Mouse (Mus musculus): Measurements from ENCODE around the gene Ddx5.
A peak's percentile ranks its signal among the peaks of the same experiment; 100 is the strongest.
"Not testable (repeated sequence)": the region's sequence is repeated elsewhere in the genome, so short reads cannot be mapped to it uniquely, and the experiment has no call there.

Ddx5 gene

GRCm38 (mm10) chr11:106788026-106788774 lies 785 bp downstream of the Ddx5 start:
- DNase-seq = peak; percentile 100

- DNase-seq = peak; percentile 90 to 93
Observed at GRCm38 (mm10) chr11:106787131-106788025, 1.6 kb downstream of the Ddx5 start.

GRCm38 (mm10) chr11:106785043-106785442 lies 3.9 kb downstream of the Ddx5 start:
- DNase-seq = no peak

GRCm38 (mm10) chr11:106784476-106784875 lies 4.5 kb downstream of the Ddx5 start:
- no peak for DNase-seq

- no peak for DNase-seq
Observed at GRCm38 (mm10) chr11:106782841-106783764, 5.9 kb downstream of the Ddx5 start.

GRCm38 (mm10) chr11:106782271-106782670 lies 6.7 kb downstream of the Ddx5 start:
- not testable (repeated sequence) for DNase-seq

- DNase-seq = no peak
Observed at GRCm38 (mm10) chr11:106780590-106781220, 8.3 kb downstream of the Ddx5 start.

- no peak for DNase-seq
Observed at GRCm38 (mm10) chr11:106780089-106780425, 8.9 kb downstream of the Ddx5 start.

GRCm38 (mm10) chr11:106779388-106780088 lies 9.4 kb downstream of the Ddx5 start, which contains the start of gene Polg2:
Gene Polg2, minus strand, starts transcription at chr11:106779537.
- DNase-seq = peak; percentile 91 to 92

- DNase-seq = no peak
Observed at GRCm38 (mm10) chr11:106778589-106779387, 10.2 kb downstream of the Ddx5 start.

- DNase-seq = no peak
Observed at GRCm38 (mm10) chr11:106778132-106778531, 10.9 kb downstream of the Ddx5 start.

- no peak for DNase-seq
Observed at GRCm38 (mm10) chr11:106777395-106777794, 11.6 kb downstream of the Ddx5 start.

GRCm38 (mm10) chr11:106776960-106777359 lies 12.0 kb downstream of the Ddx5 start:
- no peak for DNase-seq

- DNase-seq = no peak
Observed at GRCm38 (mm10) chr11:106773061-106773460, 15.9 kb downstream of the Ddx5 start.

GRCm38 (mm10) chr11:106770195-106770974 lies 18.6 kb downstream of the Ddx5 start:
- no peak for DNase-seq

GRCm38 (mm10) chr11:106767516-106767915 lies 21.5 kb downstream of the Ddx5 start:
- no peak for DNase-seq

- DNase-seq = no peak
Observed at GRCm38 (mm10) chr11:106766611-106767162, 22.3 kb downstream of the Ddx5 start.

GRCm38 (mm10) chr11:106762800-106763185 lies 26.2 kb downstream of the Ddx5 start:
- DNase-seq = no peak

- DNase-seq = no peak
Observed at GRCm38 (mm10) chr11:106762139-106762799, 26.7 kb downstream of the Ddx5 start.

Measured in cerebellum, postnatal 25 days (tissue).